Mouse (Mus musculus): Measurements from ENCODE around the gene Jrkl. TPM values are rescaled to one million over a fixed set of nuclear protein-coding genes. Genes with fewer than 3 reads are reported as not detected.

Gene Jrkl
- polyA plus RNA-seq, 2 experiments: 1.5 to 2.1 TPM

DNA sequence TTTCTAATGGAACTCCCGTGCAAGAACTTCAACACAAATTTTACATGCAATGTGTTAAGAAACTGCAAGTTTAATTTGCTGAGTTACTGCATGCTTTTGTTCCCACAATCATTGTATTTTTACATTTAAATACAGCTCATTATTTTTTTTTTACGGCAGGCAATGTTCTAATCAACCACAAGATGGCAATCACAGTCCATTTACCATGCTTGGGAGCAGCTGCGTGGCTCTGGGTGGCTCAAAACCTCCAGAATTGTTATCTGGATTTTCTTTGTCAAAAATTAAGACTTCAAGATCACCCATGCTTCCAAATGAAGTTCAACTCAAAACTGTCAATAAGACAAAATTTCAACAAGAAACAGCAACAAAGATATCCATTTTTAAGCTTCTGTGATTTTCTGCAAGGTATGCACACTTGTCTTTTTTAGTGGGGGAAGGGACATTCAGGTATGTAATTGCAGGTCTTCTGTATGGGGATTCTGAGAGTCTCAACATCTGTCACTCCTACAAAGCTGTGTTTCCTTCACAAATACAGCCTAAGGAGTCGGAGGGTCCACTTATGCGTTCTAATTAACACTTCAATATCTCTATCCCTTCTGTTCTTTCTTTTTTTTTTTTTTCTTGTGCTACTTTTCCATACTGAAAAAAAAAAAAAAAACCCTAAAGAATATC lies 13.9 kb downstream of the Jrkl start:
- H3K27ac ChIP-seq: no peak overlapping the region
- no peak overlapping the region for H3K4me2 ChIP-seq (ENCODE audit: low read depth)
- ATAC-seq (ENCODE audit: insufficient read depth) (no peak), DNase-seq (ENCODE audit: low read depth in 3 of 3, low spot score in 3 of 3) (no peak)
- no peaks in the 10 kb centered on the region for H3K4me1 ChIP-seq (replicated peaks; ENCODE audit: control insufficient read depth in 2 of 2, insufficient read depth in 2 of 2, low read length in 1 of 2)
- H3K4me3 ChIP-seq (ENCODE audit: insufficient read depth in 1 of 2, low read depth in 2 of 2, low read length in 2 of 2): no peak overlapping the region
- no peaks in the 10 kb centered on the region for H3K27me3 ChIP-seq (ENCODE audit: control insufficient read depth, insufficient read depth, low read length)
- no peaks in the 10 kb centered on the region for H3K36me3 ChIP-seq (replicated peaks; ENCODE audit: control insufficient read depth, insufficient read depth, low read depth)
- no peak overlapping the region for H3K9ac ChIP-seq (replicated peaks)
- 23% methylated on average over 5 of the region's 5 CpGs for WGBS (ENCODE audit: insufficient replicate concordance)
- peak; percentile 63 for TF ChIP-seq CTCF (IDR thresholded peaks at IDR 0.05; ENCODE audit: low read depth)
- no peak for TF ChIP-seq EP300 (IDR thresholded peaks at IDR 0.05; ENCODE audit: low read depth)
- no peaks in the 10 kb centered on the region for H3K9me3 ChIP-seq (ENCODE audit: control insufficient read depth, low read length)

DNA sequence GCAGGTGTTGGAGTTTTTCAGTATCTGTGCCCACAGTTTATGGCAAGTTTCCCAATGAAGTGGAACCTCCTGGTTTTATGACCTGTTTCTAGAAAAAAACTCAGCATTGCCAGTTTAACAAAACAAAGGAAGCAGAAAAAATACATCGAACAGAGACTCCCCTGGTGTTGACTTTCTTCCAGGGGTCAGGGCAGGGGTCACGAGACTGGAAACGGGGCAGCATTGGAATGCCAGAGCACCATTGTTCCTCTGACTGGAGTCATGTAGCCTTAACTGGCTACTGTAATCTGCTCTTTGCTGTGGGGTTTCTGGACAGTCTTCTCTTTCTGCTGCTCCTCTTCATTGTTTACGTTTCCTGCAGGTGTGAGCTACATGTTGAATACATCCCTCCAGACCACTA lies 15.1 kb downstream of the Jrkl start:
- Histone ChIP-seq H3K4me2 (ENCODE audit: low read depth) (no peak overlapping the region), H3K36me3 (replicated peaks; ENCODE audit: control insufficient read depth, insufficient read depth, low read depth) (no peaks in the 10 kb centered on the region), H3K27me3 (ENCODE audit: control insufficient read depth, insufficient read depth, low read length) (no peaks in the 10 kb centered on the region), H3K4me1 (replicated peaks; ENCODE audit: control insufficient read depth in 2 of 2, insufficient read depth in 2 of 2, low read length in 1 of 2) (no peaks in the 10 kb centered on the region), H3K9me3 (ENCODE audit: control insufficient read depth, low read length) (no peaks in the 10 kb centered on the region), H3K27ac (no peak overlapping the region), H3K4me3 (ENCODE audit: insufficient read depth in 1 of 2, low read depth in 2 of 2, low read length in 2 of 2) (no peak overlapping the region), H3K9ac (replicated peaks) (no peak overlapping the region)
- no peak for TF ChIP-seq EP300 (IDR thresholded peaks at IDR 0.05; ENCODE audit: low read depth)
- TF ChIP-seq CTCF (IDR thresholded peaks at IDR 0.05; ENCODE audit: low read depth): no peak
- no peak for ATAC-seq (ENCODE audit: insufficient read depth)
- no peak for DNase-seq (ENCODE audit: low read depth in 3 of 3, low spot score in 3 of 3)
- WGBS (ENCODE audit: insufficient replicate concordance): 13% methylated on average over 4 of the region's 4 CpGs

DNA sequence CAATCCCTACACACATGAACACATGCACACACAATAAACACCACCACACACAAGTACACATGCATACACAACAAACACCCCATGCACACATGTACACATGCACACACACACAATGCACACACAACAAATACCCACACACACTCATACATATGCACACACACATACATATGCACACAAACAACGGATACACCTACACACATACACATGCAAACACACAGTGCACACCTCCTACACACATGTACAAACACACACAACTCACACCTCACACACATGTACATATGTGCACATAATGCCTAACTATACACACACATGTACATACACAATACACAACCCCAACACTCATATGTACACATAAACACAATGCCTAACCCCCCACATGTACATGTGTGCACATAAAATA lies 19.8 kb downstream of the Jrkl start:
- Histone ChIP-seq H3K27me3 (ENCODE audit: control insufficient read depth, insufficient read depth, low read length) (no peaks in the 10 kb centered on the region), H3K4me3 (ENCODE audit: insufficient read depth in 1 of 2, low read depth in 2 of 2, low read length in 2 of 2) (no peak overlapping the region), H3K36me3 (replicated peaks; ENCODE audit: control insufficient read depth, insufficient read depth, low read depth) (no peaks in the 10 kb centered on the region), H3K9me3 (ENCODE audit: control insufficient read depth, low read length) (no peaks in the 10 kb centered on the region), H3K4me2 (ENCODE audit: low read depth) (no peak overlapping the region), H3K9ac (replicated peaks) (no peak overlapping the region), H3K4me1 (replicated peaks; ENCODE audit: control insufficient read depth in 2 of 2, insufficient read depth in 2 of 2, low read length in 1 of 2) (no peaks in the 10 kb centered on the region), H3K27ac (no peak overlapping the region)
- WGBS (ENCODE audit: insufficient replicate concordance): 69% methylated on average over 1 of the region's 1 CpGs
- TF ChIP-seq CTCF (IDR thresholded peaks at IDR 0.05; ENCODE audit: low read depth) (no peak), EP300 (IDR thresholded peaks at IDR 0.05; ENCODE audit: low read depth) (no peak)
- ATAC-seq (ENCODE audit: insufficient read depth) (no peak), DNase-seq (ENCODE audit: low read depth in 3 of 3, low spot score in 3 of 3) (no peak)

DNA sequence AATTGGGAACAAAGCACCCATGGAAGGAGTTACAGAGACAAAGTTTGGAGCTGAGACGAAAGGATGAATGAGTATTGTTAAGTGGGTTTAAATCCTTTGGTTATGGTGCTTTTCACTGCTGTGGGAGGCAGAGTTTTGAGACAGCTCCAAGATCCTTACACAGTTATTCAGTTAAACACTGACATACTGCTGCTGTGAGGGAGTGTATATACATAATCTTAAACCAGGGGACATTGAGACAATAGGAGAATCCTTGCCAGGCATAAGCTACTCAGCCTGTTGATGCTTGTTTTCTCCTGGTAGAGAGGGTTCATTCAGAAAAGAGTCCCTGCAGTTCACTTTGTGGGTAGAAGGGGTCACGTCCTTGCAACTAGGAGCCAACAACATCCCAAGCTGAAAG lies 39.3 kb downstream of the Jrkl start:
- WGBS (ENCODE audit: insufficient replicate concordance): 55% methylated on average over 2 of the region's 2 CpGs
- Histone ChIP-seq H3K9me3 (ENCODE audit: control insufficient read depth, low read length) (no peaks in the 10 kb centered on the region), H3K4me1 (replicated peaks; ENCODE audit: control insufficient read depth in 2 of 2, insufficient read depth in 2 of 2, low read length in 1 of 2) (peaks cover 4 to 9% of the 10 kb centered on the region in 2 experiments; a peak in 3 of 4 replicates), H3K4me3 (ENCODE audit: insufficient read depth in 1 of 2, low read depth in 2 of 2, low read length in 2 of 2) (no peak overlapping the region), H3K9ac (replicated peaks) (no peak overlapping the region), H3K4me2 (ENCODE audit: low read depth) (no peak overlapping the region), H3K36me3 (replicated peaks; ENCODE audit: control insufficient read depth, insufficient read depth, low read depth) (no peaks in the 10 kb centered on the region), H3K27me3 (ENCODE audit: control insufficient read depth, insufficient read depth, low read length) (no peaks in the 10 kb centered on the region), H3K27ac (no peak overlapping the region)
- DNase-seq (ENCODE audit: low read depth in 3 of 3, low spot score in 3 of 3) (no peak), ATAC-seq (ENCODE audit: insufficient read depth) (no peak)
- TF ChIP-seq CTCF (IDR thresholded peaks at IDR 0.05; ENCODE audit: low read depth) (no peak), EP300 (IDR thresholded peaks at IDR 0.05; ENCODE audit: low read depth) (no peak)

DNA sequence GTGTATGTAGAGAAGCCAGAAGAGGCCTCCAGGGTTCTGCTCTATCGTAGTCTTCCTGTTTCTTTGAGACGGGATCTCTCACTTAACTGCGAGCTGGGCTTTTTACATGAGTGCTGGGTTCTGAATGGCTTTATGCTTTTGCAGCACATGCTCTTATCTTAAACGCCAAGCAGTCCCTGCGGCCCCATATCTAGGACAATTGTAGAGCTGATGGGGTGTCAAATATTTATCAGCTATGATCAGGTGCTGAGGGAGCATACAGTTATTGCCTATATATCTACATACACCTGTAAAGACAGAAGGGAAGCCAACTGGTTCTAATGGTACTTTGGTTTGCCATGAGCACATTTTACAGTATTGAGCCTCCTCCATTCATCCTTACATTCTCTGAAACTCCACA lies 41.9 kb downstream of the Jrkl start:
- TF ChIP-seq CTCF (IDR thresholded peaks at IDR 0.05; ENCODE audit: low read depth): no peak
- TF ChIP-seq EP300 (IDR thresholded peaks at IDR 0.05; ENCODE audit: low read depth): peak; percentile 84
- H3K4me1 ChIP-seq (replicated peaks; ENCODE audit: control insufficient read depth in 2 of 2, insufficient read depth in 2 of 2, low read length in 1 of 2): peaks cover 4 to 9% of the 10 kb centered on the region in 2 experiments; a peak in 3 of 4 replicates
- no peak overlapping the region for H3K4me3 ChIP-seq (ENCODE audit: insufficient read depth in 1 of 2, low read depth in 2 of 2, low read length in 2 of 2)
- H3K9ac ChIP-seq (replicated peaks): no peak overlapping the region
- peak overlapping the region; percentile 28; the same call in 1 of the 2 replicates for H3K4me2 ChIP-seq (ENCODE audit: low read depth)
- H3K9me3 ChIP-seq (ENCODE audit: control insufficient read depth, low read length): no peaks in the 10 kb centered on the region
- peak; percentile 27 to 51 (median 45) for DNase-seq (ENCODE audit: low read depth in 3 of 3, low spot score in 3 of 3)
- WGBS (ENCODE audit: insufficient replicate concordance): 25% methylated on average over 5 of the region's 5 CpGs
- no peak overlapping the region for H3K27ac ChIP-seq
- ATAC-seq (ENCODE audit: insufficient read depth): peak; percentile 87
- no peaks in the 10 kb centered on the region for H3K36me3 ChIP-seq (replicated peaks; ENCODE audit: control insufficient read depth, insufficient read depth, low read depth)
- no peaks in the 10 kb centered on the region for H3K27me3 ChIP-seq (ENCODE audit: control insufficient read depth, insufficient read depth, low read length)
